Mouse (Mus musculus): ENCODE results near the gene Eif2ak3.
A peak's percentile ranks its signal among the peaks of the same experiment; 100 is the strongest.

Eif2ak3 gene

DNA sequence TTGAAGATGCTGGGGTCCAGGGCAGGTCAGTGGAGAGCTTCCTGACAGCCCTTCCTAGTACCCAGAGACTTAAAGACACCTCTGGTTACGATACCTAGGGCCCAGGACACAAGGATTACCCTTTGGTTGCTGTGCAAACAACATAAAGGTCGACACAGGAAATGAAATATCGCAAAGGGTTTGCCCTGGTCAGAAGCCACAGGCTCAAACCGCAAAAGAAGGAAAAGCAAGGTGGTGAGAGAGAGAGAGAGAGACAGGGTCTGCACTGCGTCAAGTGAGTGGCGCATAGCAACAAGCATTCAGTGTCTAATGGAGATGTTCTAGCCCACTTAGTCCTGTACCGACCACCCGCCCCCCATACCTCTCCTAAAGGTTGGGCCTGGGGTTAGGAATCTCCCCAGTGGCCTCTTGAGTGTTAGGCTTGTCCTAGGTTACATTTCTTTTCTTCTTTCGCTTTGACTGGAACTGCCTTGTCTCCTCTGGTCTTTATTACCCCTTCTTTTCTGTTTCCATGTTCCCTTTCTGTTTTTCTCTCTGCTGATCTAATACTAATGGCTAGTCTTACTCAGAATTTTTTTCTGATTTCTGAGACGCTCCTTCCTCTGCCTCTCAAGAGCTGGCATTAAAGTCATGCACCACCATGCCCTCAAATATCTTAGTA is 13.0 kb upstream of the Eif2ak3 start:
- peak; percentile 33 for DNase-seq (ENCODE audit: low read depth)

DNA sequence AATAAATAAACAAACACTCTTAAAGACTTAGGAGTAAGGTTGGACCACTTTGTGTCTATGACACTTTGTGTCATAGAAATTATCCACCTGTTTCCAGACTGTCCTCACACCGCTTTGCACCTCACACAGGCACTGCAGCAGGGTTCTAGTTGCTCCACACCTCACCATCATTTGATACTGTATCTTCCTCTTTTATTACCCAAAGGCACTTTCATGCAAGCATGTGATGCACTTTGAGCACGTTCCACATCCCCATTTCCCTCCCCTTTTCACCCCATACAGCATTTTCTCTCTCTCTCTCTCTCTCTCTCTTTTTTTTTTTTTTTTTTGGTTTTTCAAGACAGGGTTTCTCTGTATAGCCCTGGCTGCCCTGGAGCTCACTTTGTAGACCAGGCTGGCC is 7.0 kb upstream of the Eif2ak3 start:
- DNase-seq (ENCODE audit: low read depth) = no peak

DNA sequence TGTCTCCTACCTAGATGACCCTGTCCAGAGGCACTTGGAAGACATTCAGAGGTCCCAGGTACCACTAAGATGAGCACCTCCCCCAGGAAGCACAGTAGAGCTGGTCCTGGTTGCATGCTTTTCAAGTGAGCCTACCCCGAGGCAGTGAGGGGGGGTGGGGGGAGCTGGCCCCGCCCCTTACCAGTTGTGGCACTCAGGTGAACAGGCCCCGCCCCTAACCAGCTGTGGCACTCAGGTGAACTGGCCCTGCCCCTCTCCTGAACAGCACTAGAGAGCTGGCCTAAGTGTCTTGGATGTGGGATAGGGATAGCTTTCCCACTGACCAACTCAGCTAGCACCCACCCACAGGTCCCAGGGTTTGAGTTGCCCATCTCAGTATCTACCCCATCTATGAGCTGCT is 5.8 kb upstream of the Eif2ak3 start:
- DNase-seq (ENCODE audit: low read depth) = no peak

DNA sequence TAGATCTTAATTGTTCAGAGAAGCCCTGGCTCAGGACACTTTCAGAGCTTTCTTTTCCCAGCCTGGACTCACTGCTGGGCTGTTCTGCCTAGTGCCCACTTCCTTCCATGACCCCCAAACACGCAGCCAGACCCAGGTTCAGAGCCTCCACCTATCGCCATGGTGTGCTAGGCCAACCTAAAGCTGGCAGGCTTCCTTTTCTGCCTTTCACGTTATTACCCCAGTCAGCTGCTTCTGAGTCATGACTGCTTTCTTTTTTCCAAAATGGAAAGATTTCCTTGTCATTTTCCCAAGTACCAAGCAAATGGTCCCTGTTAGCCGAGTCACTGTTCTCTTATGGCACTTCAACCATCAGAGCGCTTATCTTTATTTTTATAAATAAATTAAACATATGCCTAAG is 4.0 kb upstream of the Eif2ak3 start:
- DNase-seq (ENCODE audit: low read depth) = no peak

DNA sequence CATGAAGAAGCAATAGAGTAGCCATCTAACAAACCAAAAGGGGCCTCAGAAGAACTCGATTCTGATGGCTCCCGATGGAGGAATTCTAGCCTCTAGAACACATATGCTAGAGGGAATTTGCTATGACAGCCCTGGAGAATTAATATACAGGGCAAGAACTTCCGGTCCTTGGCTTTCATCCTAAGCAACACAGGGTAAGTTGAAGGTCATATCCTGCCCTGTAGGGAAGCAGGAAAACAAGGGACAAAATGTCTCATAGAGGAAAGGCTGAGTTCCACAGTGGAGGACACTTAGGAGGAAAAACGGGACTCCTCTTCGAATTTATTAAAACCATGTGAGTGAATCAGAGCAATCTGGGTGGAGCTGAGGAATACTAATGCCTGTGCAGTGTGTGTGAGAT is 1.3 kb upstream of the Eif2ak3 start:
- DNase-seq (ENCODE audit: low read depth) = no peak

DNA sequence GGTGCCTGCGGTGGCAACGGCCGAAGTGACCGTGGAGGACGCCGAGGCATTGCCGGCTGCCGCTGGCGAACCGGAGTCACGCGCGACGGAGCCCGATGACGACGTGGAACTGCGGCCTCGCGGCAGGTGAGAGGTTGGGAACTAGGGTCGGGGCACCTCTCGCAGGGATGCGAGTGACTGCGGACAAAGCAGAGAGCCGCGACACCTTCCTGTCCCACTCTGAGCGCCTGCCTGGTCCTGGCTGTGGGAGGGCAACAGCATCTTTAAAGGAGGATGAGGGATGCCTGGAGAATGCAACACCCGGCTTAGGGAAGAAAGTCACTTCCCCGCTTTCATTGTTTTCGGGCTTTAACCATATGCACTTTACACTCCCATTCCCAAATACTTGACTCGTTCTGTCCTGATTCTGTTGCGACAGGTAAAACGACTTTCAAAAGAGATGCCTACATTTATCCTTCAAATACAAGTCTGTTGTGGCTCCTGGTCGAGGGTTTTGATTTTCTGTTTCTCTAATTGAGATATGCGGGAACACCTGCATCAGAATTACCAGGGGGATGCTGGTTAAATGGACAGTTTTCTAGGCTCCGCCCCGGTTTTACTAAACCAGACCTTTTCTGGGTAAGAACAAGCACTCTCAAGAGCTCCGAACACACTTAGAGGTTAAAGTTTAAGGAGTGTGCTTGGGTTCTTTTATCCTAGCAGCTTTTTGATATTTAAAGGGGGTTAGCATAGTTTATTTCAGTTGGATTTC is 756 bp downstream of the Eif2ak3 start:
- DNase-seq (ENCODE audit: low read depth) = peak; percentile 57

DNA sequence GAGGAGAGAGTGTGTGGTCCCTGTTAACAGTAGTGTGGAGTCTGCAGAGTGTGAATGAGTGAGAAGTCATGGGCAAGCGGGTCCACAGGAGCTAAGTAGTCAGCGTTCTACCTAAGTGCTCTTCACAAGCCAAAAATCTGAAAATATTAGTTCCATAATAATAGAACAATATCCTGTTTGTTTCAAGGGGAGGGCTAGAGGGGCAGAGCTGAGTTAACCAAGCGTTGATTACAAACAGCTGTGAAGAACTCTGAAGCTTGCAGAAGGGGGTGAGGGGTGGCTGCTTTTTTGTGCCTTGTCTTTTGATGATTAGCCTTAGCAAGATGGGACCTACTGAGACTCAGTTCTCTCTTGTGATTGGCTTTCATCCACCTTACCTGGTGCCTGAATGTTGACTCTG is 3.1 kb downstream of the Eif2ak3 start:
- no peak for DNase-seq (ENCODE audit: low read depth)

DNA sequence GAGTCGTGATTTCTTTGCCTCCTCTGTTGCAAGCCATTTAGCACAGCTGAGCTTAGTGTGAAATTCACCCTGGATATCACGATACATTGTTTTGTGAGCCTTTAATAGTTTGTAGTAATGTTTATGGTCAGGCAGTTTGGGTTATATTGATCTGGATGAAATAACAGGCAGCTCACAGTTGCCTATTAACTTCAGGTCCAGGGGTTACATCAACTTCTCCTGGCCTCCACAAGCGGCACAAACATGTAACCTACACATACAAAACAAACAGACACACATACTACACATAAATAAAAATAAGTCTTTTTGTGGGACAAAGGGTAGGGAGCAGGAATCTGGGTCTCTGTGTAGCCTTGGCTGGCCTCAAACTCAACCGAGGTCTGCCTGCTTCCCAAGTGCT is 9.1 kb downstream of the Eif2ak3 start:
- DNase-seq (ENCODE audit: low read depth) = no peak

DNA sequence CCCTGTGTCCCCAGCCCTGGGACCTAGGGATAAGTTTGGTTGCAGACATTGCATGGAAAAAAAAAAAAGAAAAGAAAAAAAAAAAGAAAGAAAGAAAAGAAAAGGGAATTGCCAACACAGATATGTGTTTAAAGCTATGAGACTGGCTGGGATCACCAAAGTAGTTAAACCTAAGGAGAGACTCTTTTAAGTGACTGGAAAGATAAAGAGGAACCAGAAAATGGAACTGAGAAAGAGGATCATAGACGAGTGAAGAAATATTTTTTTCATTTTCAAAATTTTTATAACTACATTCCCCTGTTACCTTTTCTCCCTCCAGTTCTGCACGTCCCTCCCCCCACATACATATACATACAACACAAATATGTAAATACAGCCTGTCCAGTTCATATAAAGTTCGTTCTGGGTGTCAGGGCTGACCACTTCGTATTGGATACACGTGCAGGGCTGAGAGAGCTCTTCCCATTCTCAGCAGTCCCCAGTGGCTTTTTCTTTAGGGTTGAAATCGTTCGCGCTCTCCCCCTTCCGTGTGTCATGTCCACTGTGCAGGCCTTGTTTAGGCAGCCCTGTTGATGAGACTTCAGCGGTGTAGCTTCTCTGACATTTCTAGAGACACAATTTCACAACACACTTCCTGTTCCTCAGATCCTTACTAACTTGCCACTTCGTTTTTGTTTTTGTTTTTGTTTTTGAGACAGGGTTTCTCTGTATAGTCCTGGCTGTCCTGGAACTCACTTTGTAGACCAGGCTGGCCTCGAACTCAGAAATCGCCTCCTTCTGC is 11.4 kb downstream of the Eif2ak3 start:
- DNase-seq (ENCODE audit: low read depth) = no peak

DNA sequence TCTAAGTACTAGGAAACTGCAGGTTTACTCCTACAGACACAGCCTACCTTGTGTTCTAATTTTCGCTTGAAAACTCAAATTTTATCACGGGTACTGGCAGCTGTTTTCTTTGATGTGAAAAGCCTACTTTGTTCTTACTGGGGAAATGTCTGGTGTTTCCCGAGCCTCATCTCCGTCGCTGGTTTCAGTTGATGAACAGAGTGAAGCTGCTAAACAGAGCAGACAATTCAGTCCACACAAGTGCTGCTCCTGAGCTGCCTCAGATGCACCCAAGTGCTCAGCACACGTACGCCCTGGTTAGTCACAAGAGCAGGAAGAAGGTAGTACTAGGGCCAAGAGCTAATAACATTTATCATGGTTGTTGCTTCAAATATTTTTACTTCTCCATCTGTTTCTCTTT is 18.4 kb downstream of the Eif2ak3 start:
- no peak for DNase-seq (ENCODE audit: low read depth)

DNA sequence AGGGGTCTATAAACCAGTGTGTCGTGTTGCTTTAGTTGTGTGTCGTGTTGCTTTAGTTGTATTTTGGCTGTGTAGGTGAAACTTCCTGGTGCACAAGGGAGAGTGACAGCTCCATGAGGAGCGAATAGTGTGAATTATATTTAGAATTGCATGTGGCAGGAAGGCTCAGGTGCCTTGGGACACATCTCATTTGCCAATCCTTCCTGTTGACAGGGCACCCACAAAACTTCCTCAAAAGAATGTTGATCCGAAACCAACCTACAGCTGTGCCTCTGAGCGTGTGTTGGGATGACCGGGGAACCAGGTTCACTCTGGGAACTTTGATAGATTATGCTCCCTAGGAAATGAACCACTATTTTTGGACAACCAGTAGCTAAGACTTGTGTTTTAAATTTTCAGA is 20.0 kb downstream of the Eif2ak3 start:
- no peak for DNase-seq (ENCODE audit: low read depth)

DNA sequence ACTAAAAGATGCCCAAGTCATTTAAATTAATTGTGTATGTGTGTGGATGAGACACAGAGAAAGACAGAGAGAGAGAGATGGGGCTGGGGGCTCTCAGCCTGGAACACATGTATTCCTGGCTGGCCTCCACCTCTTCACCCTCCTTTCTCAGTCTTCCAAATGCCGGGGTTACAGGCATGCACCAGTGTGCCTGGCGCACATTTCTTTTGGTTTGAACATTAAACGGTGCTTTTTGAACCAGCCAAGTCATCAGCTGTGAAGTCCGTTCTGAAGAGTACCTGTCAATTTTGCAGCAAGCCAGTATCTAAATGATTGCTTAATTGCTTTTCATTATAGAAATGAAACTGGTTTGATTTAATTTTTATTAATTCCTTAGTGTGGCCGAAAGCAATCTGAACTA is 22.4 kb downstream of the Eif2ak3 start:
- DNase-seq (ENCODE audit: low read depth) = no peak

DNA sequence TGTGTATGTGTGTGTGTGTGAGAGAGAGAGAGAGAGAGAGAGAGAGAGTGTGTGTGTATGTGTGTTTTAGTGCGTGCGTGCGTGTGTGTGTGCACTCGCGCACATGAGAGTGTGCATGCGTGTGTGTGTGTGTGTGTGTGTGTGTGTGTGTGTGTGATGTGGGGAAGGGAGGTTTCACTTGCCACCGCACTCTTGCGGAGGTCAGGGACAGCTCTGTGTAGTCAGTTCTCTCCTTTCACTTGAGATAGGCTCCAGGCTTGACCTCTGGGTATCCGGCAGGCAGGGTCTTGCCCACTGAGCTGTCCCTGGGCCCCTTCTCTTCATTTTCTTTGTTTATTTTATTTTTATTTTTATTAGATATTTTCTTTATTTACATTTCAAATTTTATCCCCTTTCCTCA is 23.0 kb downstream of the Eif2ak3 start:
- DNase-seq (ENCODE audit: low read depth) = no peak

DNA sequence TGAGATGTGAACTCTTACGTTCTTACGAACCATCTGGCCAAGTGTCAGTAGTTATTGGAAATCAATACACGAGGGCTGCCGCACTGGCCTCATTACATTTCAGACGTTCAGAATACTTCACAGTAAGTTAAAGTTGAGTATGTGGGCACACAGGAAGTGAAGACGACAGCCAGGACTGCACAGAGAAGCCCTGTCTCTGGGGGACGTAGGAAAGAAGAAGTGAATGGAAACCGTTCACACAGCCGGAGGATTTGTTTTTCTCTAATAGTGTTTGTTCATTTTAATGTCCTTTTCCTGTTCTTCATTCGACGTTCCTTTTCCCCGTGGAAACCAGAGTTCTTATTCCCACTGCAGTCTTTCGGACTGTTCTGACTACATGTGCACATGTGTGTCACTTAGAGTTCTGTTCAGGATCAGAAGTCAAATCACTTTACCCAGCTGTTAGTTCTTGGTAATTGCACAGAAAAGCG is 27.2 kb downstream of the Eif2ak3 start:
- DNase-seq (ENCODE audit: low read depth) = peak; percentile 55

DNA sequence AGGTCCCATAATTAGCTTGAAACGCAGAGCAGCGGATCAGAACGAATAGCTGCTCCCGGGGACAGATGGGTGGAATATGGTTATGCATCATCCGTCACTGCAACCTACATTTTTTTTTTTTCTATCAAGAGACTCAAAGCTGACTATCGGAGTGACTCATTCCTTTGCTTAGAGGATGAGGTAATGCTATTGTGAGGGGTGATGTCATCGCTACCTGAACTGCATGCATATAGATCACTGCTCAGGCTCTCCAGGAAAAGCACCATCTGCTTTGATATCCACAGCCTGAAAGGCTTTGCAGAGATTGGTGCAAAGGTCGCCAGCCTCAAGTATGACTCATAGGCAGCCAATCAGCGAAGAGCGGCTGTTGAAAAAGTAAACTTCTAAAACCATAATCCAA is 27.8 kb downstream of the Eif2ak3 start:
- DNase-seq (ENCODE audit: low read depth) = peak; percentile 83

DNA sequence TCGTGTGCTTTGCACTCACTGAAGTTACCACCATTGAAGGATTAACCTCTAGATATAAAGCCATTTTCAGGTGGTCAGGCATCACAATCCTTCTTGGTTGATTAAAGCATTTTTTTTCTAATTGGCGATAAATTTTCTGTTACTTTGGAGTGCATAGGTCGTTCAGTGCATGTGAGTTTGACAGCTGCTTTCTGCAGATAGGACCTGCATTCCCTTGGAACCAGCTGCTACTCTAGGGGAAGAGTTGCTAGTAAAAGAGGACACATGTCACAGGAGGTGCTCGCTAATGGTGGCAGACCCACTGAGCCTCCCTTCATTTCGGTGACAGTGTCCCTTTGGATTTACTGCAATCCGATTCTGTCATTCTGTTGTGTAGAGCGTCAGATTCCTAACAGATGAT is 28.3 kb downstream of the Eif2ak3 start:
- no peak for DNase-seq (ENCODE audit: low read depth)

DNA sequence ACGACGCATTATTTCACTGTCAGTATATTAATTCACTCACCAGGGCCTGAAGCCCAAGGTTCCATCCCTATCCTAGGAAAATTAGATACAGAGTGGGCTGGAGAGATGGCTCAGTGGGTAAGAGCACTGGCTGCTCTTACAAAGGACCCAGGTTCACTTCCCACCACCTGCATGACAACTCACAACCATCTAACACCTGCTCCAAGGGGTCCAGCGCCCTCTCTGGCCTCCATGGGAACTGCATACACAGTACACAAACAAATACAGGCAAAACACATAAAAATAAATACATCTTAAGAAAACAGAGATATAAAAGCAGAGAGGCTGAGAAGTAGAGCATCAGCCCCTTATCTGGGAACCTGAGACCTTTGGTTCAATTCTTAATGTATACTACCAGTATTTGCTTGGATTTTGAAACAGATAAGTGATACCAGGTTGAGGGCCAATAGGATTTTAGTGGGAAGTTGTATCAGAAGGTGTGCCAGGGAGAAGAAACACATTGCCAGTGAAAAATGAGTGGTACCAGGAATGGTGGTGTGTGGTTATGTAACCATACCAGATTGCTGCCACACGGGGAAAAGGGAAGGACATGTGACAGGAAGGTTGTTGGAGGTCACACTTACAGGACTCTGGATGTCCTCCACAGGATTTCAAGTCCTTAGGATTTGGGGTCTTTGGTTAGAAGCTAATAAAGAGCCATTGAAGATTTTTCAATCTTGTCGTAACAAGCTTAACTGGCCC is 29.9 kb downstream of the Eif2ak3 start:
- DNase-seq (ENCODE audit: low read depth) = peak; percentile 58

DNA sequence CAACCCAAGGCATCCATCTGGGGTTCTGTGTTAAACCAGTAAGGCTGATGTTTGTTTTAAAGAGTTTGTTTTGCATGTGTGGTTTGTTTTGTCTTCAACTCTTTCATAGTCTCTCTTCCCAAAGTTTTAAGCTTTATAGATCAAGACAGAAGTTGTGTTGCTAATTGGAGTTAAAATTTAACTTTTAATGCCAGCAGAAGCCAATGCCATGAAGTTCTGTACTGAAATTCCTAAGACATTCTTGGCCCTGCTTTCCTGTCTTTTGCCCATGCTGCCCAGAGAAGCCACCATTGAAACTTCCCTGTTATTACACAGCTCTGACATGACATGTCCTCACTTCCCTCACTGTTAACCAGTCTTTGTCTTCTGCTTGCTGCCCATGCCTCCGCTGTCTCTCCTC is 30.7 kb downstream of the Eif2ak3 start:
- DNase-seq (ENCODE audit: low read depth) = no peak

DNA sequence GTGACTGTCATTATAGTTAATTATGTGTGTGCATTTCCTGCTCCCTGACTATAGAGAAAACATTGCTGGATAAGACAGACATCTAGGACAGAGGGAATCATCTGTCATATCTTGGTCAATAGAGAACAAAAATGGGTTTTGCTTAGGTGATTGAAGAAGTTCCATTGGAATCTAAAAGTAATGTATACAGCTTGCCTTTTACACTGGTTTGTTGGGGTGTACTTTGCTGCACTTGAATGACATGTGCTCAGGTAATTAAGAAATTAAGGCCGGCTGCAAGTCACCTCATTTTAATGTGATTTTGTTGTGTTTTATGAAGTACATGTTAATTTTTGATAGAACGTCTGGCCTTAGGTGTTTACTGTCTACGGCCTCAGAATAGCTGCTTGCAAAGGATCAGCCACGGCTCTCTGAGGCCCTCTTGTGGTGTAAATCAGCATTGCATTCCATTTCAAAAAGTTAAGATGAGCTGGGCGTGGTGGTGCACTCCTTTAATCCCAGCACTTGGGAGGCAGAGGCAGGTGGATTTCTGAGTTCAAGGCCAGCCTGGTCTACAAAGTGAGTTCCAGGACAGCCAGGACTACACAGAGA is 36.5 kb downstream of the Eif2ak3 start:
- peak; percentile 92 for DNase-seq (ENCODE audit: low read depth)

DNA sequence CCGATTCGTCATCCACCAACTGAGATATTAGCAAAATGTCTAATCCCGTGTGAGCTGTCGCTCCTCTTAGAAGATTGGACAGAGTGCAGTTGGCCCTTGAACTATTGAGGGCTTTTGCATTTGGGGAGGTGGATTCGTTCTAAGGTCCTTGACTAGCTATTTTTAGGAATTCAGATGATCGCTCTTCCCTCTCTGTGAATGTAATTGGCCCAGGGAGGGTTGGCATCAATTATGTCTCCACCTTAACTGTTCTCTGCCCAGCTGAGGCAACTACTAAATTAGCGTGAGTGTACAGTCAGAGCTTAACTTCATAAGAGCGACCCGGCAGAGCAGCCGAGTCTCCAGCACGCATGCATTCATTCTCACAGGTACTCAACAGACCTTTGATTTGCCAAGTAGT is 43.7 kb downstream of the Eif2ak3 start:
- no peak for DNase-seq (ENCODE audit: low read depth)

DNA sequence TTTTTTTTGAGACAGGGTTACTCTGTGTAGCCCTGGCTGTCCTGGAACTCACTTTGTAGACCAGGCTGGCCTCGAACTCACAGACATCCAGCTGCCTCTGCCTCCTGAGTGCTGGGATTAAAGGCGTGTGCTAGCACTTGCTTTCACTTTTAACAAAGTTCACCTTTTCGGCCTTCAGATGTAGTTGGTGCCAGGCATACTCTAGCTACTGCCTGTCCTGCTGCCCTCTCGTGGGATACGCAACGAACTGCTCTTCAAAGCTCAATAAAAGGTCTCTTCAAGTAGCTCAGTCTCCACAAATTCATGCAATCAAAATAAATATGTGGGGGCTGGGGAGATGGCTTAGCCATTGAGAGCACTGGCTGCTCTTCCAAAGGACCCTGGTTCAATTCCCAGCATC is 53.9 kb downstream of the Eif2ak3 start:
- DNase-seq (ENCODE audit: low read depth) = no peak

DNA sequence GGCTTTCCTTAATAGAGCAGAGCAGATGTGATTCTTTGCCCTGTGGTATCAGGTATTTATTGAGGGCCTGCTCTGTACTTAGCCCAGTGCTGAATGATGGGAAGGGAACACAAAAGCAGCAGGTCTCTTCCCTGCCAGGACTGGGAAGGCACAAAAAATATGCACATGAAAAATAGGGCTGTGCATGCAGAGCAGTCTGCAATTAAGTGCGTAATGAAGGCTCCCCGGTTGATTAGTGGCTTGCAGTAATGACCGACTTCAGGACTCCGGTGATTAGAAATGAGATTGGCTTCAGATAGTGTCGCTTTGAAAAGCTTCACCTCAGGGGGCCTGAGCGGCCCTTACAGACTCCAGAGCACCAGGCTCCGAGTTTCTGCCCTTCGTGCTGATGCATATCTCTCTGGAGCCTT is 55.3 kb downstream of the Eif2ak3 start:
- no peak for DNase-seq (ENCODE audit: low read depth)
